Mouse (Mus musculus): ENCODE data around the gene Olfr49.

DNA sequence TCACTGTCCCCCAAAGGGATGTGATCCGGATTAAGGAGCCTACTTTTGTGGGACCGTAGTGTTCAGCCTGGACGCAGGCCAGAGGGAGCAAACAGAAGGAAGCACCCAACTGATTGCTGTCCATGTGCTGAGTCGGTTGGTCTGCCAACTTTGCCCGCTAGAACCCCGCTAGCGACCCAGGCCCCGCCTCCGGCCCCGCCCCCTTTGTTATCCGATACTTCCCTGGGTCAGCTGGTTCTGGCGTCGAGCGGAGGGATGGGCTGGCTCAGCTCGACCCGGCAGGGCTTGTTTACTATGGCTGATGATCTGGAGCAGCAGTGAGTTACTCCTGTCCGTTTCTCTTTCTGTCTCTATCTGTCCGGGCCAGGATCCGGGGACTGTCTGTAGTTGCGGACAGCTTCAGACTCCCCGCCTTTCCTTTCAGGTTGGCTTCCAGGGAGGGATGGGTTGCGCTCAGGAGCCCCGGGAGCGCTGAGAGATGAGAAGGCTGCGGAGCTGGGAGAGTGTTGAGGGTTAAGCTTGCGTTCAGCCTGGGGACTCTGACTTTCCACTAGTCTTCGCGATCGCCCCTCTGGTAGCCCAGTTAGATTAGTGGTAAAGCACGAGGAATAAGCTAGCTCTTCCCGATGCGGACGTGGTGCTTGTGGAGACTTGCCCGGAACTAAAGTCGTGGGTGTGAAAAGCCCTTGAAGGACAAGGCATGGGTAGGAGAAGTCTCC, 25.6 kb downstream of the Olfr49 start:
- no peak for TF ChIP-seq CTCF (IDR thresholded peaks at IDR 0.05; ENCODE audit: low read depth)
- TF ChIP-seq EP300 (optimal IDR thresholded peaks at IDR 0.05): no peak

All from stomach, postnatal 0 days (tissue).